Mouse (Mus musculus): ENCODE measurements around the gene Gm3159. TPM values are rescaled to one million over a fixed set of nuclear protein-coding genes. Genes with fewer than 3 reads are reported as not detected.
"Not testable (repeated sequence)": the region's sequence is repeated elsewhere in the genome, so short reads cannot be mapped to it uniquely, and the experiment has no call there.

Gene Gm3159
- polyA plus RNA-seq (2014; fragmentation: Nextera tagmentation; extraction: Ambion mirVana), result not detected in 2 replicates

DNA sequence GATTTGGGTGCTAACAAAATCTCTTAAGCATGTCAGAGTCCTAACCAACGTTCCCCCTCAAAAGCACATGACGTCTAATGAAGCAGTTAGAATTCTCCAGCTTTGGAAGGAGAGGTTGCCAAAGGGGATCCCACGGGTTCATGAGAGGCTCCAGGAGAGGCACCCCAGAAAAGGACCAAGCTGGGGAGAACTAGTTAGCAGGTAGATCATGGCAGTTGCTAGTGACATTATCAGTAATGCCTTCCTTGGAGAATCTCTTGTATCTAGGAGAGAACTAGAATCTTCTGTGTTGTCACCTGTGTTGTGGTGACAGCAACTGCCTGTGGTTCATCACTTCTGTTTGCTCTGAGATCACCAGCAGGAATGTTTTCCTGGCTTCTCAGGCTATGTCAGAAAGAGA lies at the start of gene Gm3159:
Gene Gm3159 (plus strand): TSS at position 301 of the 400 bp plus-strand sequence.
- not testable (repeated sequence) for H3K4me1 ChIP-seq (ENCODE audit: control insufficient read depth, insufficient read depth, low read length); H3K27ac ChIP-seq (ENCODE audit: low read depth, low read length); H3K4me2 ChIP-seq (ENCODE audit: low read depth); H3K36me3 ChIP-seq (ENCODE audit: control insufficient read depth, insufficient read depth, low read length); ATAC-seq (ENCODE audit: insufficient read depth, low FRiP score, low TSS enrichment); H3K4me3 ChIP-seq (ENCODE audit: low read depth, low read length); H3K27me3 ChIP-seq (ENCODE audit: control insufficient read depth, insufficient read depth, low read length); H3K9me3 ChIP-seq (ENCODE audit: control insufficient read depth, low read length); DNase-seq (ENCODE audit: low spot score); H3K9ac ChIP-seq (ENCODE audit: low read length)
- WGBS, result 91% methylated on average over 2 of the region's 3 CpGs

DNA sequence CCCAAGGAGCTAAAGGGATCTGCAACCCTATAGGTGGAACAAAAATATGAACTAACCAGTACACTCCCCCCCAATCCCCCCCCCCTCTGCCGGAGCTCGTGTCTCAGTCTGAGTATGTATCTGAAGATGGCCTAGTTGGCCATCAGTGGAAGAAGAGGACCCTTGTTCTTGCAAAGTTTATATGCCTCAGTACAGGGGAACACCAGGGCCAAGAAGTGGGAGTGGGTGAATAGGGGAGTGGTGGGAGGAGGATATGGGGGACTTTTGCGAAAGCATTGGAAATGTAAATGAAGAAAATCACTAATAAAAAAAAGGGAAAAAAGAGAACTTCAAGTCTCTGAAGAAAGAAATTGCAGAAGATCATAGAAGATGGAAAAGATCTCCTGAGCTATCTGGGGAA lies 28.3 kb upstream of the Gm3159 start:
- not testable (repeated sequence) for H3K4me1 ChIP-seq (ENCODE audit: control insufficient read depth, insufficient read depth, low read length); H3K4me3 ChIP-seq (ENCODE audit: low read depth, low read length); H3K27ac ChIP-seq (ENCODE audit: low read depth, low read length); H3K9me3 ChIP-seq (ENCODE audit: control insufficient read depth, low read length); H3K9ac ChIP-seq (ENCODE audit: low read length); H3K36me3 ChIP-seq (ENCODE audit: control insufficient read depth, insufficient read depth, low read length); ATAC-seq (ENCODE audit: insufficient read depth, low FRiP score, low TSS enrichment); H3K4me2 ChIP-seq (ENCODE audit: low read depth); H3K27me3 ChIP-seq (ENCODE audit: control insufficient read depth, insufficient read depth, low read length); DNase-seq (ENCODE audit: low spot score)
- 98% methylated on average over 3 of the region's 3 CpGs for WGBS

DNA sequence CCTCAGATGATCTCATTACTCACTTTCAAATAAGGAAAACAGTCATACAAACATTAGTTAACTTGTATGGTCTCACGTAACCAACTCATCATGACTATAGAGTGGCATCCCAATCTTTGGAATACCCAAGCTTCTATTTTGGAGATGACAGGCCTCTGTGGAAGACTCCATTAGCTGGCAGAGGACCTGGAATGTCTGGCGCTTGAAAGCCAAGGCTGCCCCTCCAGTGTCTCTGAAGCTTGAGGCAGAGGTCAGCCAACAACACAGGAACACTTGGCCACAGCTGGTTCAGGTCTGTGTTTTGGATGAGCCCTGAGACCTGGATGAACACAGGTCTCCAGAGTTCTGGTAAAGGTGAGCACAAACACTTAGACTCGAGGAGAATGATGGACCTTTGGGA lies 27.6 kb upstream of the Gm3159 start:
- ATAC-seq (ENCODE audit: insufficient read depth, low FRiP score, low TSS enrichment); H3K36me3 ChIP-seq (ENCODE audit: control insufficient read depth, insufficient read depth, low read length); H3K9ac ChIP-seq (ENCODE audit: low read length); H3K4me3 ChIP-seq (ENCODE audit: low read depth, low read length); H3K4me1 ChIP-seq (ENCODE audit: control insufficient read depth, insufficient read depth, low read length); H3K9me3 ChIP-seq (ENCODE audit: control insufficient read depth, low read length); DNase-seq (ENCODE audit: low spot score); H3K4me2 ChIP-seq (ENCODE audit: low read depth); H3K27ac ChIP-seq (ENCODE audit: low read depth, low read length); H3K27me3 ChIP-seq (ENCODE audit: control insufficient read depth, insufficient read depth, low read length): not testable (repeated sequence)
- WGBS, result 89% methylated on average over 3 of the region's 3 CpGs

DNA sequence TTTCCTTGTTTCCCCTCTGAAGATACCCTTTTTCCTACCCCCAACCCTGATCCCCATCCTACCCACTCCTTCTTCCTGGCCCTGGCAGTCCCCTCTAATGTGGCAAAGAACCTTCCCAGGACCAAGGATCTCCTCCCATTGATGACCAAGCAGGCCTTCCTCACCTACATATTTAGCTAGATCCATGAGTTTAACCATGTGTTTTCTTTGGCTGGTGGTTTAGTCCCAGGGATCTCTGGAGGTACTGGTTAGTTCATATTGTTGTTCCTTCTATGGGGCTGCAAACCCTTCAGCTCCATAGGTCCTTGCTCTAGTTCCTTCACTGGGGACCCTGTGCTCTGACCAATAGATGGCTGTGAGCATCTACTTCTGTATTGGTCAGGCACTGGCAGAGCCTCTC lies 19.5 kb upstream of the Gm3159 start:
- H3K4me2 ChIP-seq (ENCODE audit: low read depth); ATAC-seq (ENCODE audit: insufficient read depth, low FRiP score, low TSS enrichment): not testable (repeated sequence)

DNA sequence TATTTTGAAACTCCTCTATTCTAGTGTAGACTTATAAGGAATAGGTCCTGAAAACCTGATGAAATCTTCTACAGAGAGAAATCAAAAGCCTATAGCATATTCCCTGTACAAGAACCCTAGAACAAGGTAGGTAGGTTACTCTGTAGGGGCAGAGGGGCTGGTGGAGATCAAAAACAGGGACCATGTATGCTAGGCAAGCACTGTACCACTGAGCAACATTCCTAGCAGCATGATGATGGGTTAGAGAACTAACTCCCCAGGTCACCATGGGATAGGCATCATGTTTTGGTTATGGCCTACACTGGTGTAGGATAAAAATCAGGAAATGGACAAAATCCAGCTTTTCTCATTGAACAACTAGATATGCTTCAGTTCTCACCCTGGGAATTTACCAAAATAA lies 11.7 kb upstream of the Gm3159 start:
- H3K4me2 ChIP-seq (ENCODE audit: low read depth); H3K9ac ChIP-seq (ENCODE audit: low read length); H3K4me3 ChIP-seq (ENCODE audit: low read depth, low read length); ATAC-seq (ENCODE audit: insufficient read depth, low FRiP score, low TSS enrichment); H3K4me1 ChIP-seq (ENCODE audit: control insufficient read depth, insufficient read depth, low read length); H3K36me3 ChIP-seq (ENCODE audit: control insufficient read depth, insufficient read depth, low read length); H3K9me3 ChIP-seq (ENCODE audit: control insufficient read depth, low read length); H3K27ac ChIP-seq (ENCODE audit: low read depth, low read length); DNase-seq (ENCODE audit: low spot score); H3K27me3 ChIP-seq (ENCODE audit: control insufficient read depth, insufficient read depth, low read length): not testable (repeated sequence)

More for the DNA sequence above, 19.5 kb upstream of the Gm3159 start:
- H3K9ac ChIP-seq (ENCODE audit: low read length); H3K9me3 ChIP-seq (ENCODE audit: control insufficient read depth, low read length); H3K4me3 ChIP-seq (ENCODE audit: low read depth, low read length); H3K27me3 ChIP-seq (ENCODE audit: control insufficient read depth, insufficient read depth, low read length); DNase-seq (ENCODE audit: low spot score); H3K4me1 ChIP-seq (ENCODE audit: control insufficient read depth, insufficient read depth, low read length); H3K27ac ChIP-seq (ENCODE audit: low read depth, low read length); H3K36me3 ChIP-seq (ENCODE audit: control insufficient read depth, insufficient read depth, low read length): not testable (repeated sequence)

GRCm38 (mm10) chr14:4392841-4393530 lies 4.3 kb upstream of the Gm3159 start:
- not testable (repeated sequence) for H3K9ac ChIP-seq (ENCODE audit: low read length); H3K4me3 ChIP-seq (ENCODE audit: low read depth, low read length); H3K36me3 ChIP-seq (ENCODE audit: control insufficient read depth, insufficient read depth, low read length); H3K27ac ChIP-seq (ENCODE audit: low read depth, low read length); H3K9me3 ChIP-seq (ENCODE audit: control insufficient read depth, low read length); ATAC-seq (ENCODE audit: insufficient read depth, low FRiP score, low TSS enrichment); H3K4me1 ChIP-seq (ENCODE audit: control insufficient read depth, insufficient read depth, low read length); H3K27me3 ChIP-seq (ENCODE audit: control insufficient read depth, insufficient read depth, low read length); H3K4me2 ChIP-seq (ENCODE audit: low read depth); DNase-seq (ENCODE audit: low spot score)
- WGBS, result 86% methylated on average over 3 of the region's 6 CpGs

GRCm38 (mm10) chr14:4398624-4399023 lies 1.3 kb downstream of the Gm3159 start:
- not testable (repeated sequence) for ATAC-seq (ENCODE audit: insufficient read depth, low FRiP score, low TSS enrichment); H3K36me3 ChIP-seq (ENCODE audit: control insufficient read depth, insufficient read depth, low read length); H3K27me3 ChIP-seq (ENCODE audit: control insufficient read depth, insufficient read depth, low read length); H3K9me3 ChIP-seq (ENCODE audit: control insufficient read depth, low read length); H3K27ac ChIP-seq (ENCODE audit: low read depth, low read length); DNase-seq (ENCODE audit: low spot score); H3K4me2 ChIP-seq (ENCODE audit: low read depth); H3K4me1 ChIP-seq (ENCODE audit: control insufficient read depth, insufficient read depth, low read length); H3K4me3 ChIP-seq (ENCODE audit: low read depth, low read length); H3K9ac ChIP-seq (ENCODE audit: low read length)

- H3K4me2 ChIP-seq (ENCODE audit: low read depth); H3K27me3 ChIP-seq (ENCODE audit: control insufficient read depth, insufficient read depth, low read length); H3K4me3 ChIP-seq (ENCODE audit: low read depth, low read length); ATAC-seq (ENCODE audit: insufficient read depth, low FRiP score, low TSS enrichment); H3K27ac ChIP-seq (ENCODE audit: low read depth, low read length); H3K36me3 ChIP-seq (ENCODE audit: control insufficient read depth, insufficient read depth, low read length); H3K9me3 ChIP-seq (ENCODE audit: control insufficient read depth, low read length); H3K9ac ChIP-seq (ENCODE audit: low read length); DNase-seq (ENCODE audit: low spot score); H3K4me1 ChIP-seq (ENCODE audit: control insufficient read depth, insufficient read depth, low read length): not testable (repeated sequence)
- 91% methylated on average over 5 of the region's 5 CpGs for WGBS
Measured at GRCm38 (mm10) chr14:4400115-4400789, 2.9 kb downstream of the Gm3159 start.

GRCm38 (mm10) chr14:4401245-4401644 lies 3.9 kb downstream of the Gm3159 start:
- not testable (repeated sequence) for H3K27ac ChIP-seq (ENCODE audit: low read depth, low read length); H3K4me3 ChIP-seq (ENCODE audit: low read depth, low read length); H3K27me3 ChIP-seq (ENCODE audit: control insufficient read depth, insufficient read depth, low read length); H3K4me2 ChIP-seq (ENCODE audit: low read depth); H3K36me3 ChIP-seq (ENCODE audit: control insufficient read depth, insufficient read depth, low read length); H3K9ac ChIP-seq (ENCODE audit: low read length); DNase-seq (ENCODE audit: low spot score); H3K9me3 ChIP-seq (ENCODE audit: control insufficient read depth, low read length); ATAC-seq (ENCODE audit: insufficient read depth, low FRiP score, low TSS enrichment); H3K4me1 ChIP-seq (ENCODE audit: control insufficient read depth, insufficient read depth, low read length)
- 76% methylated on average over 5 of the region's 5 CpGs for WGBS

Data from neural tube, embryonic 11.5 days (tissue).